Comparison of ENCODE assay signal across 20 mouse cellular contexts in genomic region chr3:107176501-107176900, GRCm38 (mm10). TPM values are rescaled to one million over a fixed set of nuclear protein-coding genes. Genes with fewer than 3 reads are reported as not detected.
DNase-seq lines count a peak whose midpoint lies in the region; ATAC-seq lines count a peak whose summit lies in the region.
"Had no signal": no experiment of that assay in that cellular context is flagged by ENCODE, and none has a peak within 500 bp of the region (broad histone marks: within the 10 kb centered on the region; RNA-seq: fewer than 3 reads in every experiment).

No protein-coding gene starts in this region.

- no peak overlapping the region for H3K4me2 ChIP-seq in midbrain, embryonic 14.5 days (ENCODE audit: low read length)
- H3K4me2 ChIP-seq in midbrain, embryonic 11.5 days, result no peak overlapping the region
- H3K4me2 ChIP-seq: heart, embryonic 13.5 days; liver, embryonic 13.5 days had no signal

- no peaks in the 10 kb centered on the region for H3K36me3 ChIP-seq in midbrain, embryonic 14.5 days (ENCODE audit: control insufficient read depth, insufficient read depth, low read length)
- H3K36me3 ChIP-seq in midbrain, embryonic 11.5 days (ENCODE audit: control insufficient read depth, insufficient read depth, low read length), result no peaks in the 10 kb centered on the region
- H3K36me3 ChIP-seq: heart, embryonic 13.5 days; liver, embryonic 13.5 days had no signal

- no peaks in the 10 kb centered on the region for H3K27me3 ChIP-seq in midbrain, embryonic 14.5 days (ENCODE audit: control insufficient read depth, insufficient read depth, low read length)
- H3K27me3 ChIP-seq in midbrain, embryonic 11.5 days (ENCODE audit: control insufficient read depth, insufficient read depth, low read length), result no peaks in the 10 kb centered on the region
- H3K27me3 ChIP-seq: heart, embryonic 13.5 days; liver, embryonic 13.5 days; Patski had no signal

- H3K4me1 ChIP-seq in midbrain, embryonic 14.5 days (ENCODE audit: control insufficient read depth, insufficient read depth, low read length), result no peaks in the 10 kb centered on the region
- no peaks in the 10 kb centered on the region for H3K4me1 ChIP-seq in midbrain, embryonic 11.5 days (ENCODE audit: control insufficient read depth, insufficient read depth, low read length)
- H3K4me1 ChIP-seq: heart, embryonic 13.5 days; liver, embryonic 13.5 days had no signal

- WGBS in midbrain, embryonic 14.5 days, result 60% methylated on average over 9 of the region's 9 CpGs
- WGBS in midbrain, embryonic 11.5 days, result 88% methylated on average over 9 of the region's 9 CpGs

- H3K9ac ChIP-seq in midbrain, embryonic 14.5 days (replicated peaks; ENCODE audit: low read length), result no peak overlapping the region
- no peak overlapping the region for H3K9ac ChIP-seq in midbrain, embryonic 11.5 days (ENCODE audit: low read length)
- H3K9ac ChIP-seq: heart, embryonic 13.5 days; liver, embryonic 13.5 days had no signal

- H3K27ac ChIP-seq in midbrain, embryonic 14.5 days (replicated peaks; ENCODE audit: low read depth, low read length), result 0 out of 2 replicates have a peak overlapping the region, but pooled peaks have one; percentile 13
- H3K27ac ChIP-seq in midbrain, embryonic 11.5 days (ENCODE audit: low read depth, low read length), result no peak overlapping the region
- H3K27ac ChIP-seq: heart, embryonic 13.5 days; liver, embryonic 13.5 days had no signal

- no peak overlapping the region for H3K4me3 ChIP-seq in midbrain, embryonic 14.5 days (replicated peaks; ENCODE audit: low read depth, low read length)
- H3K4me3 ChIP-seq in midbrain, embryonic 11.5 days (ENCODE audit: low read depth, low read length), result no peak overlapping the region
- H3K4me3 ChIP-seq: heart, embryonic 13.5 days; liver, embryonic 13.5 days had no signal

- ATAC-seq in midbrain, embryonic 14.5 days (ENCODE audit: low FRiP score, low TSS enrichment), result peak; percentile 76
- ATAC-seq in midbrain, embryonic 11.5 days (ENCODE audit: low FRiP score), result no peak
- no peak for ATAC-seq in erythroblast, adult 5-6 weeks (replicated peaks; ENCODE audit: low FRiP score, poor library complexity, severe bottlenecking)
- ATAC-seq: intestine, embryonic 16.5 days; Patski had no signal

- no peaks in the 10 kb centered on the region for H3K9me3 ChIP-seq in midbrain, embryonic 14.5 days (ENCODE audit: control insufficient read depth, low read length)
- H3K9me3 ChIP-seq in midbrain, embryonic 11.5 days (ENCODE audit: control insufficient read depth, low read length), result no peaks in the 10 kb centered on the region
- H3K9me3 ChIP-seq: heart, embryonic 13.5 days; liver, embryonic 13.5 days had no signal

- peak; percentile 55 for DNase-seq in midbrain, embryonic 14.5 days
- DNase-seq in midbrain, embryonic 11.5 days (ENCODE audit: low spot score, missing footprints), result no peak
- DNase-seq in embryo, embryonic 10.5 days (ENCODE audit: low spot score), result peak; percentile 5
- DNase-seq in mesoderm, embryonic 11.5 days (ENCODE audit: low read depth, low spot score), result peak; percentile 58
- DNase-seq in lung, adult 18-20 months, result no peak
- DNase-seq in frontal cortex, postnatal 36 days (ENCODE audit: low spot score in 2 of 2), result no peak
- no peak for DNase-seq in layer of hippocampus, postnatal 14 days (ENCODE audit: low spot score in 2 of 2)
- DNase-seq: adrenal gland, adult 2 months; gastrocnemius, postnatal 25 days; liver, embryonic 13.5 days; spleen, adult 18-20 months had no signal

RNA-seq across cellular contexts. Expression of gene Kcna10, which starts 6.4 kb away (rescaled TPM):
- polyA plus RNA-seq in midbrain, embryonic 14.5 days (2014; fragmentation: Nextera tagmentation; extraction: Ambion mirVana), result not detected in 2 replicates
- not detected in 2 replicates for polyA plus RNA-seq in midbrain, embryonic 11.5 days (2014; fragmentation: Nextera tagmentation; extraction: Ambion mirVana)
- not detected in 2 replicates for total RNA-seq in erythroblast, adult 5-6 weeks (2015; ENCODE audit: low replicate concordance)
- total RNA-seq in erythroblast, adult 5-6 weeks (2017; ENCODE audit: low replicate concordance), result not detected in 2 replicates
- not detected for total RNA-seq in layer of hippocampus, postnatal 14 days (2021)
- total RNA-seq: adrenal gland, adult 2 months; CH12.LX; left cerebral cortex, postnatal 10 days; megakaryocyte, adult 5-6 weeks had no signal
- polyA plus RNA-seq: adrenal gland, adult 2 months; heart, embryonic 13.5 days; intestine, embryonic 16.5 days; large intestine, adult 2 months; liver, embryonic 13.5 days; Patski had no signal

RNA-seq across cellular contexts. Expression of gene Cym, which starts 45.0 kb away (rescaled TPM):
- polyA plus RNA-seq in midbrain, embryonic 14.5 days (2014; fragmentation: Nextera tagmentation; extraction: Ambion mirVana), result 0.17 TPM in 1 of 2 replicates, not detected in the other
- not detected in 2 replicates for polyA plus RNA-seq in midbrain, embryonic 11.5 days (2014; fragmentation: Nextera tagmentation; extraction: Ambion mirVana)
- total RNA-seq in erythroblast, adult 5-6 weeks (2015; ENCODE audit: low replicate concordance), result not detected in 2 replicates
- total RNA-seq in erythroblast, adult 5-6 weeks (2017; ENCODE audit: low replicate concordance), result not detected in 2 replicates
- total RNA-seq in layer of hippocampus, postnatal 14 days (2021), result not detected
- total RNA-seq: CH12.LX; gastrocnemius, postnatal 25 days had no signal
- polyA plus RNA-seq: Patski; testis, adult 2 months had no signal

RNA-seq across cellular contexts. Expression of gene A630076J17Rik, which starts 53.9 kb away (rescaled TPM):
- not detected in 2 replicates for polyA plus RNA-seq in midbrain, embryonic 14.5 days (2014; fragmentation: Nextera tagmentation; extraction: Ambion mirVana)
- polyA plus RNA-seq in midbrain, embryonic 11.5 days (2014; fragmentation: Nextera tagmentation; extraction: Ambion mirVana), result not detected in 2 replicates
- total RNA-seq in erythroblast, adult 5-6 weeks (2015; ENCODE audit: low replicate concordance), result not detected in 2 replicates
- total RNA-seq in erythroblast, adult 5-6 weeks (2017; ENCODE audit: low replicate concordance), result 0.42 TPM in 1 of 2 replicates, not detected in the other
- total RNA-seq in layer of hippocampus, postnatal 14 days (2021), result not detected
- total RNA-seq: adrenal gland, adult 2 months; CH12.LX; gastrocnemius, postnatal 25 days; left cerebral cortex, postnatal 10 days; megakaryocyte, adult 5-6 weeks had no signal
- polyA plus RNA-seq: adrenal gland, adult 2 months; heart, embryonic 13.5 days; intestine, embryonic 16.5 days; large intestine, adult 2 months; liver, embryonic 13.5 days; Patski; testis, adult 2 months had no signal

Comparison
In these comparisons a context has a peak if more than half of its experiments do, and no peak if none do; other contexts are left out.
1. DNase-seq: peak in midbrain, embryonic 14.5 days (single experiment), embryo, embryonic 10.5 days (single experiment) and mesoderm, embryonic 11.5 days (single experiment); none in midbrain, embryonic 11.5 days (single experiment), lung, adult 18-20 months (0 of 2), frontal cortex, postnatal 36 days (0 of 2) and layer of hippocampus, postnatal 14 days (0 of 2).